Mouse (Mus musculus) brown adipose tissue, adult 24 weeks (tissue): Measurements from ENCODE around the gene Shd. TPM values are rescaled to one million over a fixed set of nuclear protein-coding genes. Genes with fewer than 3 reads are reported as not detected.

Source experiments
- H3K27ac ChIP-seq: fragments of 200-500 bp; replicated peaks from 2 replicates; pipeline ENCODE4 v1.5.1; 2012; ENCODE audit warnings: low read depth, mild to moderate bottlenecking, low read length
- H3K4me1 ChIP-seq: fragments of 200-500 bp; 2 replicates; pipeline ENCODE4 v1.6.1; 2012; ENCODE audit warnings: low read length, mixed read lengths; ENCODE audit not compliant: control insufficient read depth, insufficient read depth, insufficient read length
- H3K4me3 ChIP-seq: fragments of 200-500 bp; 2 replicates; pipeline ENCODE4 v1.5.1; 2012; ENCODE audit warnings: low read depth, mild to moderate bottlenecking, low read length, moderate library complexity; ENCODE audit not compliant: insufficient read depth
- polyA plus RNA-seq: library from polyadenylated mRNA; stranded (reverse); fragments of >200 nt; gene quantifications from 2 replicates; pipeline ENCODE4 v1.2.4, GENCODE M21; 2012; ENCODE audit not compliant: missing spikeins, insufficient read depth, insufficient read length

The Shd gene
- polyA plus RNA-seq, 1 experiment, result not detected

DNA sequence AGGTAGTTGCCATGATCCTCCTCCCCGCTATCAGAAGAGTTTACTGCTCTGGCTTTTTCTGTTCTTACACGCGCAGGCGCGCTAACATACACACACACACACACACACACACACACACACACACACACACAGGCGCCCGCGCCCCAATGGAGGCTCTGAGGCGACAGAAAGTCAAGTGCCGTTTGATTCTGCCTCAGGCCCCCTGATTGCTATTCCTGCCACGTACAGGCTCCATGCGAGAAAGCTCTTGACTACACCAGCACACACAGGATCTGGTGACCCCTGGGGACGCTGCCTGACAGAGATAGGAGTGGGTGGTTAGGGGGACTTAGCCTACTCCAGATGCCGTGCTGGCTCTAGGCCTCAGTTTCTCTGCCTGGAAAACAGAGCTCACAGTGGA is 707 bp upstream of the Shd start:
- H3K27ac ChIP-seq, result no peak overlapping the region
- H3K4me1 ChIP-seq, result peaks cover 7% of the 10 kb centered on the region; the same call in 1 of the 2 replicates
- H3K4me3 ChIP-seq, result no peak overlapping the region

DNA sequence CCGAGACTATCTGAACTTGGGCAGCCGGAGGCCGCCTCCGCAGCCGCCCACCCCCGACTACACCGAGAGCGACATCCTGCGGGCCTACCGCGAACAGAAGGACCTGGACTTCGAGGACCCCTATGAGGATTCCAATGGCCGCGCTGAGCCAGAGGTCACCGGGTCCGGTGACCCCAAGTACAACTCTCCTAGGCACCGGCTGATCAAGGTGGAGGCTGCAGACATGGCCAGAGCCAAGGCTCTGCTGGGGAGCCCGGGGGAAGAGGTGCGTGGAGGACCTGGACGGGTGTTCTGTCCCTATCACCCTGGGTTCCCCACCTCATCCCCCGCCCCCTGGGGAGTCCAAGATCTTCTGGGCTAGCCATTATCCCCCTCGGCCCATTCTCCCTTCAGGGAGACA is 1.2 kb downstream of the Shd start:
- H3K4me1 ChIP-seq, result peaks cover 7% of the 10 kb centered on the region; the same call in 1 of the 2 replicates
- H3K27ac ChIP-seq, result no peak overlapping the region
- H3K4me3 ChIP-seq, result no peak overlapping the region

DNA sequence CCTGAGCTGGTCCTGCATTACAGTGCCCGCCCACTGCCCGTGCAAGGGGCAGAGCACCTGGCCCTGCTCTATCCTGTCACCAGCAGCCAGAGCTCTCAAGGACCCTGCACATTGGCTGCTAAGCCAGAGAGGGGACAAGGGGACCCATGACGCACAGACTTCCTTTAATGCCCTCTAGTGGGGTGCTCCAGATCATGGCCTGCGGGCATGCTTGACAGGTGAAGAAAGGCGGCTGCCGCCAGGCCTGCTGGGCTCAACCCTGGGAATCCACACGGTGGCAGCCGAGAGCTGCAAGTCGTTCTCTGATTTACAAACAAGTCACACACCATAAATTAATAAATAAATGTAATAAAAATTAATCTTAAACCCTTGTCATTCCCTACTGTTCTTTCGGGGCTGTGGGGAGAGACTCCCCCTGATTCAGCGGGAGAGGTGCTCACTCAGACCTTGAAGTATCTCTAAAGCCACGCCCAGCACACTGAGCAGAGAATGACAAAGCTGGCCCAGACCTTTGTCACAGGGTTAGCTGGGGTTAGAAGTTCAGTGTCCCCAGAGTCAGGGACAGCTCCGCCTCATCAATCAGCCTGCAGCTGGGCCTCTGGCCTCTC is 6.1 kb downstream of the Shd start:
- Histone ChIP-seq H3K4me3 (no peak overlapping the region), H3K27ac (no peak overlapping the region), H3K4me1 (no peaks in the 10 kb centered on the region)

DNA sequence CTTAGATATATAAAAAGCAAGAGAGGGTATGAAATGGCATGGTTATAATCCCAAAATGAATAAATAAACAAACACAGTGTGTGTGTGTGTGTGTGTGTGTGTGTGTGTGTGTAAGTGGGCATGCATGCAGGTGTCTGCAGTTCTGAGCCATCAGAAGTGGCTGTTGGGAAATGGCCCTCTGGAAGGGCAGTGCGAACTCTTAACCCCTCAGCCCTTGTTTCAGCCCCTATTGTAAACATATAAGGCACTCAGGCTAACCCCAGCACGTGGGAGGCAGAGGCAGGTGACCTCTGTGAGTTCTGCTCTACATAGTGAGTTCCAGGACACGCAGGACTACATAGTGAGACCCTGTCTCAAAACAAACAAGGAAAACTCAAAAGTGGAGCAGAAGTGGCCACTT is 7.0 kb downstream of the Shd start:
- no peak overlapping the region for H3K27ac ChIP-seq
- H3K4me3 ChIP-seq, result no peak overlapping the region
- H3K4me1 ChIP-seq, result no peaks in the 10 kb centered on the region

DNA sequence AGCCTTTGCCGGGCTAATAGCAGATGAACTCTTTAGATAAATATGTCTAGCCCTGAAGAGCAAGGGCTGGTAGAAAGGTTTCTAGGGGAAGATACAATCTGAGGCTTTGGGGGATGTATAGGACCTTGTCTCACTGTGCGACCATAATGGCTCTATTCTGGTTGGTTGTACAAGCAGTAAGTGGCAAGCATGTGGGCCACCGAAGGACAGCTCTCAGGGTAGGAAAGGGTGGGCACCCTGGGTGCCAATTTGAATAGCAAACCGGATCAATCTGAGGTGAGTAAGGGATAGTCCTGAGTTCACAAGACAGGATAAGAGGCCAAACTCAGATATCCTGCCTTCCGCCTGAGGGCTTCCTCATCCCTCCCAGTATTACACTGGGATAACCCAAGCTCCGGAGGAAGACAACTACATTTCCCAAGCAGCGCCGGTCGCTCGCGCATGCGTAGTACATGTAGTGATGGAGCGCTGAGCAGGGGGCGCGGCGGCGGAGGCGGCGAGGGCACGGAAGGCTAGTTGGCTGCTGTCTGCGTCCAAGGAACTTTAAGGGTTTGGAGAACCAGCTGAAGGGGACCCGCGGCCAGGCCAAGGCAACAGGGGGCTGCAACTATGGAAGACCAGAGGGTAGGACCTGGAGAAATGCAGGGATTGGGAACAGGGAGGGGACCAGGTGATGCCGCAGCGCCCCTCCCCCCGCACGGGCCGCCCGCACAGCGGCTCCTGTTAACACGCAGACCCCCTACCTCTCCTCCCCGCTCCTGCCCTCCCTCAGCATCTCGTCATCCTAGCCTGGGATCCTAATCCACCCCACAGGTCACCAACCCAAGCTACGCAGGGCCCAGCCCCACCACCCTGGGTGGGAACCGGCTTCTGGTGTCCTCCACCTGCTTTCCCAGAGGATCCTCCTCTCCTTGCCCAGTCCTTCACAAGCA is 16.0 kb downstream of the Shd start, which contains the start of gene Fsd1:
Gene Fsd1 (plus strand): TSS at position 480 of the 932 bp plus-strand sequence.
- H3K4me3 ChIP-seq, result no peak within 1 kb of the TSS
- no peaks in the 10 kb centered on the region for H3K4me1 ChIP-seq
- H3K27ac ChIP-seq, result no peak within 1 kb of the TSS

DNA sequence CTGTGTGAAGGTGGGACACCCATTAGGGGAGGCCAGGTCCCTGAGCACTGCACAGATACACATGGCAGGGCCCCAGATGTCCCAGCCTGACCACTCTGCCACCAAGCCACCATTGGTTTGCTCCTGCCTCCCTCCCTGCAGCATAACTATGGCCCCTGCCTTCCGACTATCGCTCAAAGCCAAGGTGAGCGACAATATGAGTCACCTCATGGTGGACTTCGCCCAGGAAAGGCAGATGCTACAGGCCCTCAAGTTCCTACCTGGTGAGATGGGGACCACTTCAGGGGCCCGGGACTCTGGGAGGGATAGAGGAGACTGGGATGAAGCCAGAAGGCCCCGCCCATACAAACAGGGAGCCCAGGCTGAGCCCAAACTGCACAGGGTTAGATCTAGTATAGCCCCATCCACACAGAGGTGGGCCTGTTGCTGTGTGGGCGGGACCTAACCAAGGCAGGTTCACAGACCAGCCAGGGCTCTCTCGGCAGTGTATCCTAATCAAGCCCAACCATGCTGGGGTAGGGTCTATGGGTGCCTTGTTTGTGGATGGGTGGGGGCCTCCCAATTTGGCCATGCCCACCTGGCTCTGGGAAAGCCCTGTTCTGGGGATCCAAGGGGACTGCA is 20.1 kb downstream of the Shd start:
- H3K4me3 ChIP-seq, result no peak overlapping the region
- no peak overlapping the region for H3K27ac ChIP-seq
- H3K4me1 ChIP-seq, result no peaks in the 10 kb centered on the region

DNA sequence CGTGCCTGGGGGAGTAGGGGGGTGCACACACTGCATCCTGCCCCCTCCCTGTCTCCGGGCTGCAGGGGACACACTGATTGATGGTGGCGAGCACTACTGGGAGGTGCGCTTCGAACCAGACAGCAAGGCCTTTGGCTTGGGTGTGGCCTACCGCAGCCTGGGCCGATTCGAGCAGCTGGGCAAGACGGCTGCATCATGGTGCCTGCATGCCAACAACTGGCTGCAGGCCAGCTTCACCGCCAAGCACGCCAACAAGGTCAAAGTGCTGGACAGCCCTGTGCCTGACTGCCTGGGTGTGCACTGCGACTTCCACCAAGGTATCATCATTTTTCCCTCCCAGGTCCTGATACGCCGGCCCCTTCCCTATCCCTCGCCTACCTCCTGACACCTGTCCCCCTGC is 25.7 kb downstream of the Shd start:
- Histone ChIP-seq H3K4me1 (no peaks in the 10 kb centered on the region; the same call in 1 of the 2 replicates), H3K27ac (no peak overlapping the region), H3K4me3 (no peak overlapping the region)

DNA sequence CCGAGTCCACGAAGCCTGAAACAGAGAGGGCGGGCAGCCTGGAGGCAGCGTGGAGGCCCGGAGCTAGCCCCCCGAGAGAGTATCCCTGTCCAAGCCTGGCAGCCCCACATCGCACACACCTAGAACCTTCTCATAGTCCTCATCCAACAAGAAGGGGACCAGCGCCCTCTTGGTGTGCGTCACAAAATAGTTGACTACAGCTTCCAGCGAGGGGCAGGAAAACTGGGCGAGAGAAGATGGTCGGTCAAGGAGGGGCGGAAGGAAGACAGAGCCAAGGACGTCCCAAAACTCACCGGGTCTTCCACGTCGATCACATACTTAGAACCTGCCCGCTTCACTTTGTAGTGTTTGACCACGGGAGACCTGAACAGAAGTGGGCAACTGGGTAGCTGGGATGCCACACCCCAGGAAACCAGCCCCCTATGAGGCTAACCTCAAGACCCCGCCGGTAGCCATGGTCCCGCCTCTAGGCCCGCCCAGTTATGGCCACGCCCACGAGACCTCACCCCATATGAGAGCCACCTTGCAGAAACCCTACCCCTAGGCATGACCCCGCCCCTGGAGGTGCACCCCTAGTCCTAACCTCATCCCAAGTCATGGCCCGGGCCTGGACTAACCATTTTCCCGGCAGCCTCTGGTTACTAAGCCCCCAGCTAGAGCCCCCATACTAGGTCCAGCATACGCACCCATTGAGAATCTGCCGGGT is 29.7 kb downstream of the Shd start:
- Histone ChIP-seq H3K27ac (no peak overlapping the region), H3K4me1 (no peaks in the 10 kb centered on the region; the same call in 1 of the 2 replicates)

DNA sequence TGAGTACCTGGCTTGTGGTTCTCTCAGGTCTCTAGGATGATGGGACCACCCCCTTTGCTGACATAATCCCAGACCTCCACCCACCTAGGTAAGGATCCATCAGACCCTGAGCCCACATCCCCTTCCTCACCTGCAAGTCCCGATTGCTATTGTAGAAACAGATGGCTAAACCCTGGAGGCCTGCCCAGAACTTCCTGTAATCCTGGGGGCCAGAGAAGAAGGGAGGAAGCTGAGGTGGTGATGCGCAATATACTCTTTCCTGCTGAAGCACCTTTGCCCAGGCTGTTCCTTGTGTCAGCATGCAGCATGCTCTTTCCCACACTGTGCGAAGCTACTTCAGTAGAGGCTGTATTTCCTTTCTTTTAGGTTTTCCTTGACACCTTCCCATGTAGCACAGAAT is 32.7 kb downstream of the Shd start:
- H3K4me3 ChIP-seq, result no peak overlapping the region
- H3K27ac ChIP-seq, result no peak overlapping the region
- no peaks in the 10 kb centered on the region for H3K4me1 ChIP-seq

More for the DNA sequence above, 29.7 kb downstream of the Shd start:
- no peak overlapping the region for H3K4me3 ChIP-seq

DNA sequence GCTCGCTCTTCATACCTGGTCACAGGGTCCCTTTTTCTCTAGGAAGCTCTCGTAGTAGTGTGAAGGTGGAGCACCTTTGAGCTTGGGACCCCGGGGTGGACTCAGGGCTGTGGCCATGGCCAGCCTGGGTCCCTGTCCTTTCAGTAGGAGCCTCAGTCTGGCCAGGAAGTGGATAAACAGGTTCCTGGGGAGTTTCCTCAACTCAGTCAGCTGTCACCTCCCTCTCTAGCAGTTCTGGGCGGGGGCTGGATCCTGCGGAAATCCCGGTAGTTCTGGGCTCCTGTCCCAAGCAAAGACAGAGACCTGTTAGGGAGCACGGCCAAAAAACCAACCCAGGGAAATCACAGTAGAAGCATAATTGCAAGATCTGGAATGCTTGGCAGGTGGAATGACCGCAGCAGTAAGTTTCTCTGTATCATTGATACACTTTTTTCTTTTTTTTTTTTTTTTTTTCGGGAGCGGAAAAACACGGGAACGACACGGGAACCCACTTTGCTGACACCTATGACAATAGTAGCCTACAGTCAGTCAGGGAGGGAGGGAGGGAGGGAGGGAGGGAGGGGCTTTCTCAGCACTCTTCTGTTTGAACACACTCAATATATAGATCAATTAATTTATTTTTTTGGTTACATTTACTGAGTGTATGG is 35.3 kb downstream of the Shd start, which contains the start of the genes Stap2 and Mpnd:
Gene Stap2 (minus strand): TSS at position 170 of the 647 bp plus-strand sequence.
Gene Mpnd (plus strand): TSS at position 297 of the 647 bp plus-strand sequence.
- H3K4me1 ChIP-seq, result 0 out of 2 replicates have a peak, but pooled peaks cover 3% of the 10 kb centered on the region
- peak within 1 kb of the TSS; percentile 86 for H3K27ac ChIP-seq
- peak within 1 kb of the TSS; percentile 74 for H3K4me3 ChIP-seq

DNA sequence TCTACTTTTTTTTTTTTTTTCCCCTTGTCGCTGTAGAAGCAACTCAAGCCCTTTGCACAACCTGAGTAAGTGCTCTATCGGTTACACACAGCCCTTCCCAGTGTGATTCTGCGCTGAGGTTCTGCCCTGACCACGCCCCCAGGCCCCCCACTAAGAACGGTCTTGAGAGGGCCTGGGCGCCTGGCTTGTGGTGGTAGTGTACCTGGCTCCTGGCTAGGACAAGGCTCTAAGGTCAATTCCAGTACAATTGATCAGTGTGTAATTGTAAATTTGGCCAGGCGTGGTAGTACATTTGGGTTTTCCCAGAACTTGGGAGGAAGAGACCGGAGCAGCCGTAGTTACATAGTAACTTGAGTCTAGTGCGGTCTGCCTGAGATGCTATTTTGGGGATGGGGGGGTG is 36.7 kb downstream of the Shd start:
- Histone ChIP-seq H3K4me3 (no peak overlapping the region), H3K27ac (no peak overlapping the region), H3K4me1 (0 out of 2 replicates have a peak, but pooled peaks cover 3% of the 10 kb centered on the region)

DNA sequence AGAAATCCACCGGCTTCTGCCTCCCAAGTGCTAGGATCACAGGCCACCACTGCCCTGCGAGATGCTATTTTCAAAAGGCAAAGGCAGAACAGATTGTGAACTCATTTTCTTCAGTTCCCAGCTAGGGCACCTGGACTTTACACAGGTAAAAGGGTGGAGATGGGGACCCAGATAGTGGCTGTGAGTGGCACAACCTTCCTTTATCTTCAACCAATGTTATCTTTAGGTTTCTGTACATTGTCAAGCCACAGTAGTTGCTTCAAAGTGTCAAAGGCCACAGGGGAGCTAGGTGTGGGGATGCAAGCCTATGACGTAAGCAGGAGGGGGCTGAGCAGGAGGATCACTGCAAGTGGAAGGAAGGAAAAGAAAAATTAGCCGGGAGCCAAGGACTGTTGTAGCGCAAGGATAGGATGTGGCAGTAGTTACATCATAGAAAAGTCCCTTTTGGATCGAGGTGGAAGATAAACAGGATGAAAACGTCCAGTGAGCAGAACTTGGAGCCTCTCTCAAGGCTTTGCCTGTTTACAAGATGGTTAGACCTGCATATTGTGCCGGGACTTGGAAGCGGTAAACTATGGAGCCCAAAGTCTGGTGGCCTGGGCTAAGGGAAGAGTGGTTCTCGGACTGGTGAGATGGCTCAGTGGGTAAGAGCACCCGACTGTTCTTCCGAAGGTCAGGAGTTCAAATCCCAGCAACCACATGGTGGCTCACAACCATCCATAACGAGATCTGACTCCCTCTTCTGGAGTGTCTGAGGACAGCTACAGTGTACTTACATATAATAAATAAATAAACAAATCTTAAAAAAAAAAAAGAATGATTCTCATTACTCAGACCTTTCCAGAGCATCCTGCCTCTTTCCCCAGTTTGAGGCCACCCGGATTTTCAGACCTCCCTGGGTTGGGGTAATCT is 37.4 kb downstream of the Shd start:
- Histone ChIP-seq H3K4me3 (0 out of 2 replicates have a peak overlapping the region, but pooled peaks have one; percentile 6), H3K4me1 (0 out of 2 replicates have a peak, but pooled peaks cover 3% of the 10 kb centered on the region)

DNA sequence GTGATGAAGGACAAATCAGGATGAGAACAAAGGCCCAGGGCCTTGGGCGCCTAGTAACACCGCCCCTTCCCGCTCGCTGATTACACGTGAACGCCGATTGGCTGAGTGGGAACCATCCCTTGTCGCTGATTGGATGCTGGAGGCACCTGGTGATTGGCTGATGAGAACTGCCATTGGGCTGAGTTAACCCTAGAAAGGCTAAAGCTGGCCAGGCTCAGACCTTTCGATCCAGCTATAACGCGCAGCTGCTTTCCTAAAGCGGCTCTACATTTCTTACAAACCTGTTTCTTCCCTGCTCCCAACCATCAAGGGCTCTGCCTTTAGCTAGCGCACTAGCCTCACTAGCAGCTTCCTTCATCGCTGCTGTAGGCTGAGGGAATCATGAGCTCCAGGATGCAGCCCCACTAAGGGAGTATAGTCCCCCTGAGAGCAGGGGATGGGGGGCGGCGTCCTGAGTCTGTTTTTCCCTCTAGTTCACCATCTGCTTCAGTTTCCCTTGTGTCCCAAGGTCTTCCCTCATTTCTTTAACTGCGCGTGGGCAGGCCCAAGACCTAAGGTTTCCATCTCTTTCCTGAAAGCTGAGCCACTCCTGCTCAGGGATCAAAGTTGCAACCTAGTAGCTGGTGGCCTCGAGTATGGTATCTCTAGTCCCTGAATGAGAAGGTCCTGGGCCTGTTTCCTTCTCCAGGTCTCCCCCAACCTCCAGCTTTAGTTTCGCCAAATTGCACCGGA is 38.3 kb downstream of the Shd start:
- H3K4me3 ChIP-seq, result peak overlapping the region; percentile 83
- H3K27ac ChIP-seq, result peak overlapping the region; percentile 15
- 0 out of 2 replicates have a peak, but pooled peaks cover 3% of the 10 kb centered on the region for H3K4me1 ChIP-seq

More for the DNA sequence above, 37.4 kb downstream of the Shd start:
- H3K27ac ChIP-seq, result peak overlapping the region; percentile 7
